ENCODE assay signal across 8 mouse cellular contexts in genomic region chr14:55585566-55585960, GRCm38 (mm10). TPM values are rescaled to one million over a fixed set of nuclear protein-coding genes. Genes with fewer than 3 reads are reported as not detected.
DNase-seq lines count a peak whose midpoint lies in the region; ATAC-seq and TF ChIP-seq lines count a peak whose summit lies in the region.

No protein-coding gene starts in this region.

- no peaks in the 10 kb centered on the region for H3K27me3 ChIP-seq in hindbrain, embryonic 11.5 days (ENCODE audit: control insufficient read depth, insufficient read depth, low read length)

- 45% methylated on average over 6 of the region's 6 CpGs for WGBS in lung, adult 2 months
- WGBS in hindbrain, embryonic 11.5 days: 66% methylated on average over 6 of the region's 6 CpGs

- no peaks in the 10 kb centered on the region for H3K9me3 ChIP-seq in hindbrain, embryonic 11.5 days (ENCODE audit: control insufficient read depth, low read length)

- peak; percentile 25 for DNase-seq in lung, adult 2 months
- DNase-seq in lung, postnatal 10 days: no peak
- DNase-seq in hindbrain, embryonic 11.5 days (ENCODE audit: low spot score): no peak
- DNase-seq in right cerebral cortex, postnatal 4 days: no peak
- DNase-seq in right cerebral cortex, adult 18-20 months: no peak
- no peak for DNase-seq in cerebellum, postnatal 10 days

- H3K4me3 ChIP-seq in lung, adult 2 months (replicated peaks; ENCODE audit: extremely low read depth, low read depth, low read length): peak overlapping the region; percentile 14
- H3K4me3 ChIP-seq in bone marrow macrophage, adult 2 months (ENCODE audit: insufficient read depth, low read length): peak overlapping the region; percentile 14; the same call in 1 of the 2 replicates
- H3K4me3 ChIP-seq in hindbrain, embryonic 11.5 days (ENCODE audit: low read depth, low read length): peak overlapping the region; percentile 43; the same call in 1 of the 2 replicates

- H3K27ac ChIP-seq in bone marrow macrophage, adult 2 months (ENCODE audit: insufficient read depth, low read depth, low read length): peak overlapping the region; percentile 63
- no peak overlapping the region for H3K27ac ChIP-seq in hindbrain, embryonic 11.5 days (ENCODE audit: low read depth, low read length)

- TF ChIP-seq POLR2A in lung, adult 2 months (IDR thresholded peaks at IDR 0.05; ENCODE audit: borderline replicate concordance, extremely low read depth, low read depth, low read length): no peak
- no peak for TF ChIP-seq POLR2A in bone marrow macrophage, adult 2 months (IDR thresholded peaks at IDR 0.05; ENCODE audit: borderline replicate concordance, low read depth, low read length)

- TF ChIP-seq CTCF in lung, adult 2 months (IDR thresholded peaks at IDR 0.05; ENCODE audit: insufficient read depth, low read length): no peak
- no peak for TF ChIP-seq CTCF in bone marrow macrophage, adult 2 months (IDR thresholded peaks at IDR 0.05; ENCODE audit: low read depth, low read length)

- no peak overlapping the region for H3K4me2 ChIP-seq in hindbrain, embryonic 11.5 days (replicated peaks; ENCODE audit: low read depth, low read length)

- no peaks in the 10 kb centered on the region for H3K36me3 ChIP-seq in hindbrain, embryonic 11.5 days (ENCODE audit: control insufficient read depth, insufficient read depth, low read length)

- no peak overlapping the region for H3K9ac ChIP-seq in hindbrain, embryonic 11.5 days (ENCODE audit: low read depth, low read length)

- ATAC-seq in hindbrain, embryonic 11.5 days (ENCODE audit: low FRiP score): no peak
- peak; percentile 12 for ATAC-seq in megakaryocyte-erythroid progenitor cell, adult 5-6 weeks (replicated peaks; ENCODE audit: low FRiP score, low TSS enrichment, poor library complexity, severe bottlenecking)

- peaks cover 11% of the 10 kb centered on the region for H3K4me1 ChIP-seq in lung, adult 2 months (ENCODE audit: control insufficient read depth, insufficient read depth, low read length)
- H3K4me1 ChIP-seq in bone marrow macrophage, adult 2 months (ENCODE audit: control insufficient read depth, insufficient read depth, low read length): peaks cover 18% of the 10 kb centered on the region
- peaks cover 4% of the 10 kb centered on the region; the same call in 1 of the 2 replicates for H3K4me1 ChIP-seq in hindbrain, embryonic 11.5 days (replicated peaks; ENCODE audit: control insufficient read depth, insufficient read depth, low read length)

RNA-seq across cellular contexts. Expression of gene Emc9, which starts 0.5 kb away (rescaled TPM):
- polyA plus RNA-seq in lung, adult 2 months (2012; rRNA removed): 20.7 and 20.8 TPM in 2 replicates
- 19.3 and 21.9 TPM in 2 replicates for polyA plus RNA-seq in bone marrow macrophage, adult 2 months (2012; ENCODE audit: insufficient read depth, insufficient read length, missing spikeins)
- 6.4 and 8.5 TPM in 2 replicates for polyA plus RNA-seq in hindbrain, embryonic 11.5 days (2014; fragmentation: Nextera tagmentation; extraction: Ambion mirVana)
- 37.3 and 44.8 TPM in 2 replicates for total RNA-seq in megakaryocyte-erythroid progenitor cell, adult 5-6 weeks (2014; fragmentation: Nextera tagmentation)
- total RNA-seq in megakaryocyte-erythroid progenitor cell, adult 5-6 weeks (2017): 22.7 and 26.7 TPM in 2 replicates

RNA-seq across cellular contexts. Expression of gene Psme2, which starts 5.3 kb away (rescaled TPM):
- polyA plus RNA-seq in lung, adult 2 months (2012; rRNA removed): 45.0 and 60.5 TPM in 2 replicates
- 219 and 291 TPM in 2 replicates for polyA plus RNA-seq in bone marrow macrophage, adult 2 months (2012; ENCODE audit: insufficient read depth, insufficient read length, missing spikeins)
- polyA plus RNA-seq in hindbrain, embryonic 11.5 days (2014; fragmentation: Nextera tagmentation; extraction: Ambion mirVana): 195 and 222 TPM in 2 replicates
- total RNA-seq in megakaryocyte-erythroid progenitor cell, adult 5-6 weeks (2014; fragmentation: Nextera tagmentation): 190 and 268 TPM in 2 replicates
- total RNA-seq in megakaryocyte-erythroid progenitor cell, adult 5-6 weeks (2017): 208 and 351 TPM in 2 replicates

RNA-seq across cellular contexts. Expression of gene Rnf31, which starts 5.9 kb away (rescaled TPM):
- 37.7 and 42.8 TPM in 2 replicates for polyA plus RNA-seq in lung, adult 2 months (2012; rRNA removed)
- polyA plus RNA-seq in bone marrow macrophage, adult 2 months (2012; ENCODE audit: insufficient read depth, insufficient read length, missing spikeins): 38.5 and 45.6 TPM in 2 replicates
- polyA plus RNA-seq in hindbrain, embryonic 11.5 days (2014; fragmentation: Nextera tagmentation; extraction: Ambion mirVana): 10.6 and 12.1 TPM in 2 replicates
- 35.8 and 47.0 TPM in 2 replicates for total RNA-seq in megakaryocyte-erythroid progenitor cell, adult 5-6 weeks (2014; fragmentation: Nextera tagmentation)
- 23.8 and 46.4 TPM in 2 replicates for total RNA-seq in megakaryocyte-erythroid progenitor cell, adult 5-6 weeks (2017)

RNA-seq across cellular contexts. Expression of gene Psme1, which starts 7.6 kb away (rescaled TPM):
- 82.8 and 98.6 TPM in 2 replicates for polyA plus RNA-seq in lung, adult 2 months (2012; rRNA removed)
- polyA plus RNA-seq in bone marrow macrophage, adult 2 months (2012; ENCODE audit: insufficient read depth, insufficient read length, missing spikeins): 382 and 397 TPM in 2 replicates
- polyA plus RNA-seq in hindbrain, embryonic 11.5 days (2014; fragmentation: Nextera tagmentation; extraction: Ambion mirVana): 126 TPM in 2 replicates
- 311 and 359 TPM in 2 replicates for total RNA-seq in megakaryocyte-erythroid progenitor cell, adult 5-6 weeks (2014; fragmentation: Nextera tagmentation)
- 249 and 300 TPM in 2 replicates for total RNA-seq in megakaryocyte-erythroid progenitor cell, adult 5-6 weeks (2017)

RNA-seq across cellular contexts. Expression of gene Fitm1, which starts 10.1 kb away (rescaled TPM):
- polyA plus RNA-seq in lung, adult 2 months (2012; rRNA removed): 5.1 and 17.5 TPM in 2 replicates
- polyA plus RNA-seq in bone marrow macrophage, adult 2 months (2012; ENCODE audit: insufficient read depth, insufficient read length, missing spikeins): not detected in 2 replicates
- polyA plus RNA-seq in hindbrain, embryonic 11.5 days (2014; fragmentation: Nextera tagmentation; extraction: Ambion mirVana): 0.77 and 1.8 TPM in 2 replicates
- not detected in 2 replicates for total RNA-seq in megakaryocyte-erythroid progenitor cell, adult 5-6 weeks (2014; fragmentation: Nextera tagmentation)
- total RNA-seq in megakaryocyte-erythroid progenitor cell, adult 5-6 weeks (2017): not detected in 2 replicates
